Mouse (Mus musculus) lung, embryonic 15.5 days (tissue): ENCODE data around the gene Far2. TPM values are rescaled to one million over a fixed set of nuclear protein-coding genes. Genes with fewer than 3 reads are reported as not detected.

Experiments used
- polyA plus RNA-seq: library from polyadenylated mRNA; unstranded; fragments of >200 nt; fragmentation: Nextera tagmentation; extraction: Ambion mirVana; gene quantifications from 2 replicates; pipeline ENCODE4 v1.2.1, GENCODE M21; 2015

The Far2 gene
- polyA plus RNA-seq, 1 experiment from 2014 or later: 8.5 TPM

Other genes with a start within 250 kb of the Far2 start
- 201 and 202 TPM in 2 replicates for gene Ergic2, start 165.1 kb downstream of the Far2 start, polyA plus RNA-seq